Mouse (Mus musculus) embryonic fibroblast, embryonic 13.5 days (primary cell): ENCODE results near the gene Kif13a. TPM values are rescaled to one million over a fixed set of nuclear protein-coding genes. Genes with fewer than 3 reads are reported as not detected.
A peak's percentile ranks its signal among the peaks of the same experiment; 100 is the strongest.

Source experiments
- H3K27ac ChIP-seq: 2 replicates; pipeline ENCODE4 v1.5.1; 2012; ENCODE audit warnings: low read length, control low read depth, inconsistent platforms; ENCODE audit not compliant: insufficient read depth
- H3K4me1 ChIP-seq: 2 replicates; pipeline ENCODE4 v1.6.1; 2011; ENCODE audit warnings: low read length; ENCODE audit not compliant: control insufficient read depth, insufficient read depth
- H3K4me3 ChIP-seq: 2 replicates; pipeline ENCODE4 v1.5.1; 2011; ENCODE audit warnings: mild to moderate bottlenecking, control low read depth, low read length; ENCODE audit not compliant: insufficient read depth
- CTCF ChIP-seq: IDR thresholded peaks from 2 replicates; pipeline ENCODE4 v1.5.1; 2011; ENCODE audit warnings: mild to moderate bottlenecking, control low read depth, low read length, moderate library complexity, borderline replicate concordance; ENCODE audit not compliant: insufficient read depth
- POLR2A ChIP-seq: IDR thresholded peaks from 2 replicates; pipeline ENCODE4 v1.6.1; 2011; ENCODE audit warnings: low read depth, mild to moderate bottlenecking, control low read depth, low read length, moderate library complexity
- polyA plus RNA-seq: library from polyadenylated mRNA; stranded (reverse); fragments of >200 nt; gene quantifications from 2 replicates; pipeline ENCODE4 v1.2.4, GENCODE M21; 2011; ENCODE audit warnings: low read depth; ENCODE audit not compliant: missing spikeins, insufficient read length

The Kif13a gene
- polyA plus RNA-seq, 1 experiment = 32.5 TPM

DNA sequence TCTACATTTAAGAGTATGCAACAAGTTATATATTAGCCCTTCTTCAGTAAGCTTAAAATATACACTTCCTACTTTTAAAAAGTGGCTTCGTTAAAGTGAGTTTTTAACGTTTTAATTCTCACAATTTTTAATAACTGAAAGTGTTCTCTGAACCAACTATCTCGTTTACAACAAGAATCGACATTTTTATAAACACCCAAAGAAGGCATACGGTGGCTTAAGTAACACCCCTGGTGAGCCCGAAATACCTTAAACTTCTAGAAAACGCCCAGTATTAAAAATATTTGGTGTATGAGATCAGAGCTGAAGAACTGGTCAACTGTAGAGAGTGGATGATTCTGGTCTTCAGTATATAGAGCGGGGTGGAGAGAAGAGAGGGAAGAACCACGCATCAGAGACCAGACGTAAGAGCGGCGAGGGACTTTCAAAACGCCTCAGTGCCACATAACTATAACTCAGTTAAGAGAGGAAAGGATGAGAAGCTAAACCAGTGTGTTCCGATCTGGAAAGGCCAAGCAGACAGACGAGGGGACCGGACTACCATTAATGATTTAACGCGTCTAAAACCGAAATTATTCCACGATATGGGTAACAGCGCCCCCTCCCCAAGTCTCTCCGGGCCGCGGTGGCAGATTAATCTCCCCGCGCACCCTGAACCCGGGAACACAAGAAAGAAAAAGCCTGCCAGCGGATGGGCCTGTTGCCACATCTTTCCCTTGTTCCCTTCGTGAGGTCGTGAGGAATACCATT, 203.2 kb downstream of the Kif13a start:
- peak overlapping the region; percentile 78 for H3K27ac ChIP-seq
- H3K4me3 ChIP-seq = peak overlapping the region; percentile 81
- TF ChIP-seq POLR2A = 0 out of 2 replicates have a peak, but pooled peaks have one; percentile 33
- TF ChIP-seq CTCF = no peak
- peaks cover 6% of the 10 kb centered on the region; the same call in 1 of the 2 replicates for H3K4me1 ChIP-seq

GRCm38 (mm10) chr13:46725227-46725626, 204.4 kb downstream of the Kif13a start:
- Histone ChIP-seq H3K27ac (peak overlapping the region; percentile 60), H3K4me1 (peaks cover 6% of the 10 kb centered on the region), H3K4me3 (peak overlapping the region; percentile 42)
- TF ChIP-seq CTCF (no peak), POLR2A (no peak)

GRCm38 (mm10) chr13:46724371-46724770, 205.3 kb downstream of the Kif13a start:
- Histone ChIP-seq H3K4me1 (peaks cover 6% of the 10 kb centered on the region), H3K27ac (no peak overlapping the region), H3K4me3 (peak overlapping the region; percentile 24; the same call in 1 of the 2 replicates)
- TF ChIP-seq CTCF = no peak

- TF ChIP-seq CTCF (no peak), POLR2A (no peak)
- H3K4me1 ChIP-seq = peaks cover 10% of the 10 kb centered on the region
- H3K27ac ChIP-seq = no peak overlapping the region
- H3K4me3 ChIP-seq = no peak overlapping the region
Observed at GRCm38 (mm10) chr13:46721009-46721408, 208.7 kb downstream of the Kif13a start.

DNA sequence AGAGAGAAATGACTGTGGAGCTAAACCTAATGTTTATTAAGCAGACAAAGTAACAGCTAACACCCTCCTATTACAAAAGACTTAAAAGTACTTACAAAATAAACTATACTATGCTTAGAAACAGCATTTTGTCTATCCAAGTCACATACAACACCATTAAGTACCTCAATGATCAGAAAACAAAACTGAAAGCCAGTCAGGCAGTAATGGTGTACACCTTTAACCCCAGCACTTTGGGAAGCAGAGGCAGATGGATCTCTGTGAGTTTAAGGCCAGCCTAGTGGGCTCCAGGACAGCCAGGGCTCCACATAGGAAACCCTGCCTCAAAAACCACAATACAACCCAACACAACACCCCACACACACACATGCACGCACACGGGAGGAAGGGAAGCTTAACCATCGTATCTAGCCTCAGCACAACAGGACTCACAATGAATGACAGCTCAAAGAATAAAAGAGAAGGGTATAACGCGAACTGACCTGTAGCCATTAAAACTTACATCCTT, 210.7 kb downstream of the Kif13a start:
- Histone ChIP-seq H3K4me3 (no peak overlapping the region), H3K27ac (no peak overlapping the region), H3K4me1 (peaks cover 6% of the 10 kb centered on the region)
- TF ChIP-seq CTCF (no peak), POLR2A (no peak)

GRCm38 (mm10) chr13:46715976-46716639, 213.6 kb downstream of the Kif13a start:
- TF ChIP-seq CTCF (no peak), POLR2A (no peak)
- 0 out of 2 replicates have a peak overlapping the region, but pooled peaks have one; percentile 12 for H3K27ac ChIP-seq
- H3K4me3 ChIP-seq = no peak overlapping the region
- H3K4me1 ChIP-seq = peaks cover 6% of the 10 kb centered on the region

DNA sequence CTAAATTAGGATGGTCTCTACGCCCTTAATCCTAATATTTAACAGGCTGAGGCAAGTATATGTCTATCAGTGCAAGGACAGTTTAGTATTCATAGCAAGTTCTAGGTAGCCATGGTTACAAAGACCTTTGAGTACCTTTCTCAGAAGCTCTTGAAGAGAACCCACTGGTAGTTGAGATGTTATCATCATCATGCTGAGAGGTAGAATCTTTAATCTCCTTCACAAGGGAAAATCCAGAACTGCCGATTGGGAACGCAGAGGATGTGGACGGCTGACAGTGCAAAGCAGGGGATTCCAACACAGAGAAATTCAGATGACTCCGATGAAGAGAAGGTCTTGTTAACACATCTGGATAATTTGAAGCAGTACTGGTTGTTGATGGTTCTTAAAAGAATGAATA, 216.2 kb downstream of the Kif13a start:
- H3K4me1 ChIP-seq = peaks cover 6% of the 10 kb centered on the region; the same call in 1 of the 2 replicates
- TF ChIP-seq POLR2A (no peak), CTCF (no peak)
- no peak overlapping the region for H3K4me3 ChIP-seq
- no peak overlapping the region for H3K27ac ChIP-seq

- H3K4me3 ChIP-seq = no peak overlapping the region
- no peak for TF ChIP-seq CTCF
- no peak for TF ChIP-seq POLR2A
- no peak overlapping the region for H3K27ac ChIP-seq
- no peaks in the 10 kb centered on the region for H3K4me1 ChIP-seq
Observed at GRCm38 (mm10) chr13:46703138-46703537, 226.5 kb downstream of the Kif13a start.

- TF ChIP-seq CTCF = no peak
- no peak for TF ChIP-seq POLR2A
- Histone ChIP-seq H3K27ac (no peak overlapping the region), H3K4me3 (no peak overlapping the region), H3K4me1 (no peaks in the 10 kb centered on the region)
Observed at GRCm38 (mm10) chr13:46701486-46701885, 228.2 kb downstream of the Kif13a start.

GRCm38 (mm10) chr13:46699372-46699771, 230.3 kb downstream of the Kif13a start:
- H3K27ac ChIP-seq = no peak overlapping the region
- no peak overlapping the region for H3K4me3 ChIP-seq
- H3K4me1 ChIP-seq = no peaks in the 10 kb centered on the region
- TF ChIP-seq CTCF = no peak
- no peak for TF ChIP-seq POLR2A

Other genes with a start within 250 kb of the Kif13a start
- gene Nup153, start 201.9 kb downstream of the Kif13a start, polyA plus RNA-seq = 99.4 and 120 TPM in 2 replicates
- gene Nhlrc1, start 85.0 kb upstream of the Kif13a start, polyA plus RNA-seq = 0.76 and 1.2 TPM in 2 replicates
- 11.3 and 12.1 TPM in 2 replicates for gene Kdm1b, start 113.6 kb upstream of the Kif13a start, polyA plus RNA-seq
- 18.0 and 23.9 TPM in 2 replicates for gene Tpmt, start 114.9 kb upstream of the Kif13a start, polyA plus RNA-seq
- 85.5 and 157 TPM in 2 replicates for gene Dek, start 176.3 kb upstream of the Kif13a start, polyA plus RNA-seq
- 1.4 and 1.5 TPM in 2 replicates for gene Rnf144b, start 192.8 kb upstream of the Kif13a start, polyA plus RNA-seq